Mouse (Mus musculus) c-Kit-negative CD71-positive TER-119-positive erythroid progenitor cells, embryonic 14.5 days (primary cell): ENCODE results near the gene Mypn.
A peak's percentile ranks its signal among the peaks of the same experiment; 100 is the strongest.

Source experiments
- DNase-seq: peaks from one replicate; pipeline ENCODE4 v3.0.0-alpha.2; 2013; ENCODE audit warnings: low read depth, low spot score

The Mypn gene

DNA sequence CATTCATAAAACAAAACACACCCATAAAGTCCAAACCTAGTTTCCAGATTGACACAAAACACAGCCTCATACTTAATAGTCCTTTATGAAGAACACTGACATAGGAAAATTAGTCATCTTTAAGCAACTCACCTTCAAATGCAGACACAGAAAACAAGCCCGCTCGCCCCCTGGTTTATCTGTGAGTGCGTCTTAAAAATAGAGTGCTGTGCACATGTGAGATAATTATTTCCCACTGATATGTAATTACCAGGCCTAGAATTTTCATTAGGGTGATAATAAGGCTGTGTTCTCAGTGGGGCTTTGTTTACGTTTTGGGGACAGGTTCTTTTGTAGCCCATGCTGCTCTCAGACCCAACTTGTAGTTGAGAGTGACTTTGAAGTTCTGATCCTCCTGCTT, 4.7 kb downstream of the Mypn start:
- no peak for DNase-seq

DNA sequence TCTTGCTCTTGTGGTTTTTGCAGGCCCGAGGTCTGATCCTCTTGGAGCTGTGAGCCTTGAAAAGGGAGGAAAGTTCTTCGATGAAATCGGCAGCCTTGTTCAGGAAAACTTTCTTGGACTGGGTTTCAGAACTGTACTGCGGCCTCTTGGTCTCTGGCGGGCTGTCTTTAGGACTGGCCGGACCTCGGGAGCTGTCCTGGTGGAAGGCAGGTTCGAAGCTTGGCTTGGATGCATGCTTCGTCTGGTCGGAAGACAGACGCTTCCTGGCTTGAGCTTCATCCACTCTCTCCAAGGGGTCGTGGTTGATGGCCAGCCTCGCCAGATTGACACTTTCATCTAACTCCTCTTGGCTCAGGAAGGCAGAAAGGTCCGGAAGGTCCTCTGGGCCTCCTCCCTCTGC, 11.0 kb downstream of the Mypn start:
- no peak for DNase-seq

DNA sequence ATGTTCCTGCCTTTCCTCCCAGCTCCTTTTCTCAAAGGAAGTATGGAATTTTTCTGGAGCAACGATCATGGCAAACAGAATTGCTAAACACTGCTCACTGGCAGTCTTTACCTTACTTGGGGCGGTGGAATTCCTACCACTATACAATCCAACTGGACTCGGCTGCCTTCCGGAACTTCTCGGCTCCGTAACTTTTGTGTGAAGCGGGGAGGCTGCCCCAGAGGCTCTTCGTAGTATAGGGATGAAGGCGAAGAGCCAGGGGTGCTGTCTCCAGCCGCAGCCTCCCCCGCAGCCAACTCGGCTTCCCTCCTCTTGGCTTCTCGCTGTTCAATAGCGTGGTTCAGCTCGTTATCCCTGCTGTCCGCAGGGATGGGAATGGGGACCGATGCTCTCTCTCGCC, 11.5 kb downstream of the Mypn start:
- no peak for DNase-seq

DNA sequence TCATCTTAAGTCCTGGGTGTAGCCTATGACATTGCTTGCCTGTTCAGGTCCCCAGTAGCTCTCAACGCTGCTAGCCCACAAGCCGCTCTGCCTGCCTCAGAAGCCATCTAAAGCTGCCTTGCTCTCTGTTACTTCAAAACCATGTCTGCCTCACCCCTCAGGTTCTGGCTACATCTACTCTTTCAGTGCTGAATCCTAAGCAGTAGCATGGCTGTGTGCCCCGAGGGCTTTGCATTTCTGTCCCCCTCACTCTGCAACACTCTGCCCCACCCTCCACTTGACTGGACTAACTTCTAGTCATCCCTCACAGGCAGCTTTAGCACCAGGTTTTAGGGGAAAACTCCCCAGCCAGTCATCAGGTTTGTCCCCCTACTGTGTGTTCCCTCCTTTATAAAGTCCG, 19.3 kb downstream of the Mypn start:
- no peak for DNase-seq

DNA sequence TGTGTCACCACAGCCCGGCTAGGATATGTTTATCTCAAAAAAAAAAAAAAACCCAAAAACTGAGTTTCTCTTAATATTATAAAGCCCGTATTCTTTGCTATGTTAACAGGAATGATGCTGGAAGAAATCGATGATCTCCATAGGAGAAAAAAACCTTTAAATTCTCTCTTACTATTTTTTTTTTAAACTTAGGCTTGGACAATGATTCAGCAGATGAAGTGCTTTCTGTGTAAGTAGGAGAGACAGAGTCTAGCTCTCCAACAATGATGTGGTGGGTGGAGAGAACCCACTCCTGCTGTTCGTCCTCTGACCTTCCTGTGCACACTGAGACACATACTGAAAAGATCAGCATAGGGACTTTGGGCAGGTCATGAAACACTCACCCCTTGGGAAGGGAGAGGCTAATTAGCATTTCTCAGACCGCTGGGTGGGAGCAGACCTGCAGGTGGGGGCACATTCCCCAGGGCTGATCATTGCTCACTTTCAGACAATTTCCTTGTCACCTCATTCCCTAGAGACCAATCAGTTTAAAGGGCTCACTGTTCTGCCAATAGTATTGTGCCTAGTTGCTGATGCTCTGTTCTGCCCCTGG, 21.5 kb downstream of the Mypn start:
- no peak for DNase-seq

DNA sequence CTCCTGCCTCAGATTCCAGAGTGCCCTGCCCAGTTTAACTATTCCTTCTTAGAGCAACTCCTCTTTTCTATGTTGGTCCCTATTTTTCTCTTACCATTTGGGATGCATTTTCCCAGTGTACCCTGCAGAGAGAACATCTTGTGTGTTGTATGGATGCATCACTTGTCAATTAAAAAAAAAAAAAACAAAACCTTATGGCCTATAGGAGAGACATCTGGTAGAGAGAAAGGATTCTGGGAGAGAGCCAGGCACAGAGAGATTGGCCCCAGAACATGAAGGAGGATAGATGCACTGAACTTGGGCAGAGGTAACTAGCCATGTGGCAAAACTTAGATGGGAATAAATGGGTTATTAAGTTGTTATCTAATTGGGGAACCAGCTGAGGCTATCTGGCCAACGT, 22.6 kb downstream of the Mypn start:
- no peak for DNase-seq

DNA sequence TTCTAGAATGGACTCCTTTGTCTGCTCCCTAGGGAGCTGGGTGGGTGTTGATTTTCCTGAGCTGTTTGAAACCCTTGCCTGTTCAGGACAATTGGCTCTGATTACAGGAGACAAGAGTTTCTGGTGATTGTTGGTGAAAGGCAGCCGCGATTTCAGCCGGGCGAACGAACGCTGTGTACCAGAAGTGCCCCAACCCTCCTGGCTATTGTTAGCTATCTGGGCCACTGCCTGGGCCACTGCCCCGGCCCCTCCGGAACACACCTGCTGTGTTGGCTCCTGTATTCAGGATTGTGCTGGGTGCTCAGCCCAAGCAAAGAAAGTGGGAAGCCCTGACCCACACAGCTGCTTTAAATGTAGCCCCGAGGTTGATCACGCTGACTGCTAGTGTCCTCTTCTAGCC, 24.2 kb downstream of the Mypn start:
- no peak for DNase-seq

DNA sequence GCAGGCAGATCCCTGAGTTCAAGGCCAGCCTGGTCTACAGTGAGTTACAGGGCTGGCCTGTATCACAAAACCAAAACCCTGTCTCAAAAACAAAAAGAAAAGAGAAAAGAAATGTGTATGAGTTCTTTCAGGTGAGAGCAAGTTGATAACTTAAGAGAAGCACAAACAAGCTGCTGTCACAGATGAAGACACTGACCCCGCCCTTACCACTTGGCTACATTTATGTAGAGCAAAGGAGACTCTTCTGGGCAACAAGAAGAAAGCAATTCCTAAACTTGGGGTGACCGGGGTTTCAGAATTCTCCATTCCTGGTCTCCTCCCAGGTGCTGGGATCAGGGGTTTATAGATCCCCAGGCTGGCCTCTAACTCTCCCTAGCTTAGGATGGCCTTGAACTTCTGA, 25.4 kb downstream of the Mypn start:
- DNase-seq = no peak

DNA sequence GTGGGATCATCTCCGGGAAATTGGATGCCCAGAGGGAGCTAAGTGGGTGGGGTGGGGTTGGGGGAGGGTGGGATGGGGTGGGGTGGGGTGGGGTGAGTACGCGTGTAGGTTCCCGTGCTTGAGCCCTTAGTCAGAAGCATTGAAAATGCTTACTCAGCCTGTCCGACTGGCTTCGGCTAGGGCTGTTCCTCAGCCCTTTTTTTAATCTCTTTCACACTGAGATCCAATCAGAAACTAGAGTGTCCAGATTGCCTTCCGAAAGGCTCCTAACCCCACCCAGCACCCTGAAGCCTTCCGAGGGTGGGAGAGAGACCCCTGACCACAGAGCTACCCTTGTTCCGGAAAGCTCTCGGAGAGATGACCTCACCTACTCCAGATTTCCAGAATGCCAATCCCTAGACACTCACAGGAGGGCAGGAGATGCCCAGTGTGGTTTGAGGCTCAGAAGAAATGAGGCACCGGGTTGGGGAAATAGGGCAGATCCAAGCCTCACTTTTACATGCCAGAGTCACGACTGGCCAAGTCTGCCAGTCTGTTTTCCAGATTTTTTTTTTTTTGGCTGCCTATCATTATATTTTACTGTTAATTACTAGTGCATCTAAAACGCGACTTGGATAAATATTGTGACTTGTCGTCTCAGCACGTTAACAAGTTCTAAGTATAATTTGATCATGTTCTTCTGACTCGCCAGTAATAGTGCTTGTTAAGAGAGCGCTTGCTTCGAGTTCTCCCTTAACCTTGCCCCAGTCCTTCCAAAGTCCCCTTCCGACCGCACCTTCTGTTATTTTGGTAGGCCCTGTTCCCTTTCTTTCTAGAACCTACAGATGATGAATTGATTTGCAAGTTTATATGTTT, 26.2 kb downstream of the Mypn start:
- no peak for DNase-seq

DNA sequence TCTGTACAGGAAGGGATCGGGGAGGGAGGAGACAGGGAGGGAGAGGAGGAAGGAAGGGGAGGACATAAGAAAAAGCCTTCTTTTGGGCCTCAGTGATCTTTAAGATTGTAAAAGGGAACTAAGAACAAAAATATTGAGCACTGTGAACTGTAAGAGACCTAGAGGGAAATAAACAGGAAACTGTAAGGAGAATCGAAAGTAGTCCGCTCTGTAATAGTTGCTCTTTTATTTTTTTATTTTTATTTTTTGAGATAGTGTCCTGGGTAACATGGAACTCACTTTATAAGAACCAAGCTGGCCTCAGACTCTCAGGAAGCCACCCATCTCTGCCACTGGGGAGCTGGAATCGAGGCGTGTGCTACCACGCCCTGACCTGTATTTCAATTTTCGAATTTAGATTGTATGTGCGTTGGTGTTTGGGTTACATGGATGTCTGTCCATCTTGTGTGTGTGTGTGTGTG, 27.3 kb downstream of the Mypn start:
- DNase-seq = no peak

DNA sequence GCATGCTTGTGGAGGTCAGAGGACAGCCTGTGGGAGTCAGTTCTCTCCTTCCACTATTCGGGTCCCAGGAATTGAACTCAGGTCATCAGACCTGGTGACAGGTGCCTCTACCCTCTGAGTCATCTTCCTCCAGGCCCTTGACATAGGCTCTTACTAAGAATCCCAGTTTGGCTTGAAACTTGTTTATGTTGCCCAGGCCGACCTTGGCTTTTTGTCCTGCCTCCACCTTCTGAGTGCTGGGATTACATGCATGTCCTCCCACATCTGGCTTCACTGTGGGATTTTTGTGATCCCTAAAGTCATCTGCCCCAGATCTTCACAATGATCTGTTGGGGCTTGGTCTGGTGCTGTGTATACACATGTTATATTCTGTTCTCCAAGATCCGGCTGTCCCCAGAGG, 31.7 kb downstream of the Mypn start:
- DNase-seq = no peak

DNA sequence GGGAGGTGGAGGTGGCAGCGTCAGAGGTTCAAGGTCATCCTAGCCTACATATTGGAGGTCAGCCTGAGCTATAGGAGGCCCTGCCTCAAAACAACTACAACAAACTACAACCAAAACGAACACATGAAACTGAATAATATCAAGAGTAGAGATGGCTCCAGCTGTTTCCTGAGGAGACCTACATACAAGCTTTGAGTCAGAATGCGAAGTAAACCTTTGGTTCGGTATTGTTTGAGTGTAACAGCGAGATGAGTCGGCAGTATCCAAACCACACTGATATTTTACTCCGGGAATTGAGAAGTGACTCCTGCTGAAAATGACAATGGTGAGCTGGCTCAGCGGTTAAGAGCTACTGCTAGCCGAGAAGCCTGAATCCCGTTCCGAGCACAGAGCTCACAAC, 34.2 kb downstream of the Mypn start:
- DNase-seq = no peak

DNA sequence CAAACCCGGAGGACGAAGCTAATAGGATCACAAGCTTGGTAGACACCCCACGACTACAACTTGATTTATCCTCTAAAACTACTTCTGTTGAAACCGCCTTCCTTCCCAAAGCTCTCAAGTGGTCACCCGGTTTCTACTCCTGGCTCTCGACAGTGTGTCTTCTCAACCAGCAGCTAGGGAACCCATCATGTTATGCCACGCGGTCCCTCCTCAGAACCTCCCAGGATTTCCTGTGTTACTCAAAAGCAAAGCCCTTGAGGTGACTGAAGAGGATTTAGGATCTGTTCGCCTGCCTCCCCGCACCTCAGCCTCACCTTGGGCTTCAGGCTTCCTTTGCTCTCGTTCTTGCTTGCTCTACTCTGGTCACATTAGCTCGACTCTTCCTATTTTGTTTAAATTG, 35.6 kb downstream of the Mypn start:
- DNase-seq = no peak

DNA sequence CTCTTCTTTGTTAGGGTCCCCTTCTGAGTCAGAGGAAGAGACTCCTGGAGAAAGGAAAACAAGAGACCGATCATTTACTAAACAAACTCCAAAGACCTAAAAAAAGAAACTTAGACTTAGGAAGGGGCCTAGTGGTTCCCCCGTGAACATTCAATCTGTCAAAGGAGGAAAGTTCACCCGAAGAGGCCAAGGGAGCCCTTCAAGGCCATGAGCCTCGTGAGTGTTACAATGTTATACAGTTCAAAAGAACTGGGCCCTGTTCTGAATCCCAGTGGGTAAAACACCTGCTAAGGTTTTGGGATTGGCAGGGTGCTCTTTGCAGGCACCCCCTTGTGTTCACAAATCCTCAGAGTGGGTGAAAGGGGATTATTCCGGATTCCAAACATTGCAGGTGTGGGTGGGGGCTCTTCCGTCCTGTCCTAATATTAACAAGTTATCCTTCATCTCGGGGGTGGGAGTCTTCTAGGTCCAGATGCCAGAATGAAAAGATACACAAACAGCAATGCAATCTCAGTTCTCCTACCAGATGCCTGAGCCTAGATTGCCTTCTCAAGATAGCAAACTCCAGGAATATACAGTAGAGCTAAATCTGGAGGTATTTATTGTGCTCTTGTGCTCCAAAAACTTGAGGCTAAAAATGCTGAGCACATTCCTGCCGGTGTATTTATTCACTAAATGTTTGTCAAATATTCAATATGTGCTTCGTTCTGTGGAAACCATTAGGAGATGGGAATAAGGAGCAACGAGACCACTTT, 36.3 kb downstream of the Mypn start:
- DNase-seq = no peak

DNA sequence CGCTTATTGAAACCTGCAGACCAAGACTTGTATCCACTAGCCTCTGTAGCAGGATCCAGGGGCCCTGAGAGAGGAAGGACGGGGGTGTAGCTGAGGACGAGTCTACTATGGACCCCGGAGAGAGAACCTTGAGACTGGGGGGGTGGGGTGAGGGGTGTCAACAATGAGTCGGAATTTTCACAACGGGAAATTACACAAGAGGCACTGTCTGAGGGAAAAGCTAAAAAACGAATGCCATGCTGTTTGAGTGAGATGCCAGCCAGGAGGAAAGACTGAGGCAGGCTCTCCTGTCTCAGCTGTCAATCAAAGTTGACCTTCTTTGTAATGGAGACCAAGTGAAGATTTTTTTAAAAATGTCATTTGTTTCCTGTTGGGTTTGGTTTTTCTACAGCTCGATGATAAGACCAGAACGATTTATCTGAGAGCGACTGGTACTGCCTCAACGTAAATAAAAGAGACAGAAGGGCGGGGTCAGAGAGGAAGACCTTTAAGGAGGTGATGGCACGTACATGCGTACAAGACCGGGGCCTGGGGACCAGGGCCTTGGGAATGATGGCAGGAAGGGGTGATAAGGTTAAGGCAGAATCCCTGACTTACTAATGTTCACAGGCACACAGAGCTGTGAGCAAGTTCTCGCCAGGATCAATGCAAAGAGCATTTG, 37.9 kb downstream of the Mypn start:
- no peak for DNase-seq

DNA sequence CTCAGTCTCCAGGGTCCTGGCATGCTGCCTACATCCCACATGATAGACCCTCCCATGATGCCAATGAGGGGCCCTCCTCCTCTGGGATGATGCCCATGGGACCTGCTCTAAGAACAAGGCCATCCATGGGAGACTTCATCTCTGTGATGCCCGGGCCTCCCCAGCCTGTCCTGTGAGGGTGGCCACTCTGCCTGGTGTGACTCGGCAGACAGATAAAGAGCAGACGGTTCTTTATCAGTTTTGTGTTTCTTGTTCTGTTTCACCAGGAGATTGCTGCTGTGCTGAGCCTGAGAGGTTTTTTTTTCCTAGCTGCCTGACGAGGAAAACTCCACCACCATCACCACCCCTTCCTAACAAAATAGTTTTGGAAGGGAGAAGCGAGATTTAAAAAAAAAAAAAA, 42.5 kb downstream of the Mypn start:
- DNase-seq = peak; percentile 9

DNA sequence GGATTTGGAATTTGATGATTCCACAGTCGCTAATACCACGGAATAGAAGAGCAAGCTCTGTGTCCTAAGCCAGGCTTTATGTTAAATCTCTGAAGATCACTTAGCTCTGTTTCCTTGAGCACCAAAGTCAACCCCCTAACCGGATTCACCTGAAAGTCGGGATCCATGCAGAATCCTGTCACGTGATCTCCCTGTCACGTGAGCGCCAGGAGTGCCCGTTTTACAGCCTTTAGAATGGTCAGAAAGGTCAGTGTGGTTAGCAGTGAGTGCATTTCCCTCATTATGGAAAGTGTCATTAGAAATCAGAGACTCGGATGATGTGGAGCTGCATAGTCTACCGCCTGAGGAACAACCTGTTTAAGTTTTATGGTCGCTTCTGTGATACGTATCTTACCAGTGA, 43.1 kb downstream of the Mypn start:
- DNase-seq = no peak

DNA sequence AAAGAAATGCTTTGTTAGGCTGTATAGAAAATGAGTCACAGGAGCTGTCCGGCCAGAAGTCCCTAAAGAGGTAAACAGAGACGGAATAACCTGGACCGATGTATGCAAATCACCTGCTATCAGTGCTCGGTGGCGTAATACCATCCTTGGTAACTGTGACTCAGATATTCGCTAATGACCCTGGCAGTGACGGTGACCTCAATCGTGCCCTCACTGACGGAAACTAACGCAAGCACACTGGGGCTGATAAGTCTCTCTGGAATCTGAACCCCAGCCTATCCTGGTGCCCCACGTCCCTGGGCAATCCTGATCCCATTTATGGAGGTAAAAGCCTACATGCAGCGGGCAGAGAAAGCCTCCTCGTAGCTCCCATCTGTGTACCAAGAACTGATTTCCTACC, 45.6 kb downstream of the Mypn start:
- DNase-seq = no peak

DNA sequence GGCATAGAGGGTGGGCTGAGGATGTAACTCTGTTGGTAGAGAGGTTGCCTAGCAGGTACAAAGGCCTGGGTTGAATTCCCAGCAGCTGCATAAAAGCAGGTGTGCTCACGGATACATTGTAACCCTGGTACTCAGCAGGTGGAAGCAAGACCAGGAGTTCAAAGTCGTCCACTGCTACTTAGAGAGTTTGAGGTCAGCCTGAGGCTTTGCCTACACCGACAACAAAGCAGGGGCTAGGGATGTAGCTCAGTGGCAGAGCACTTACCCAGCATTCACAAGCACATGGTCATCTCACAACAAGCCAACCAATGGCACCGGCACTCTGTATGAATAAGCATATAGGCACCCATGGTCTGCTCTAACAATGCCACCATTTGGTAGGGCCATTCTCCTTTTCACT, 46.3 kb downstream of the Mypn start:
- DNase-seq = no peak

DNA sequence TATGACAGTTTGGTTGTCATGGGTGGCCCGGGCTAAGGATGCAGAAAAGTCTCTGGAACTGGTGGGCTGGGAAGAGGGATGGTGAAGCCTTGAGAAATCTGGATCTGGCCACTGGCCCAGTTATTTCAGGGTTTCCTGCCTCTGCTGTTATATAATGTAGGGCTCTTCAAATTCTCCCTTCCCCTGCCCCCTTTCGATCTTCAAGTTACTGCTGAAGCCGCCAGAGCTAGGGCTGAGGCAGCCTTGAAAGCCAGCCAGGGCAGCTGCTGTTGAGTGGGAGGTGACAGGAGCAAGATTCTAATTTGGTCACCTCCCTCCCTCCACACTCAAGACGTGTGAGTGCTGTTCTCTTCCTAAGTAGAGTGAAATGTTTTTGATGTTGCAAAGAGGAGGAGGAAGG, 46.8 kb downstream of the Mypn start:
- DNase-seq = no peak

DNA sequence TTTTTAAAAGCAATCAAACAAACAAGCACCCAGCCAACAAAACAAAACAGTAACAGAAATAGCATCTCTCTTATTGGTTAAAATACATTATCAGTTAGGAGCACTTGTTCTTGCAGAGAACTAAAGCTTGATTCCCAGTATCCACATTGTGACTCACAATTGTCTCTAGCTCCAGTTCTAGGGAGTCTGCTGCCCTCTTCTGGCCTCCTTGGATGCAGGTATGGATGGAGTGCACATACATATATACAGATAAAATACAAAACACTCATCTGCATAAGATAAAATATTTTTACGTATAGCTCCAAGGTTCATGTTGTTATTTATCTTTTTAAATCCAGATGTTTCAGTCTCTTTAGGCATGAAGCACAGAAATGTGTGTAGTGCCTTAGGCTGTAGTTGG, 47.4 kb downstream of the Mypn start:
- DNase-seq = no peak

DNA sequence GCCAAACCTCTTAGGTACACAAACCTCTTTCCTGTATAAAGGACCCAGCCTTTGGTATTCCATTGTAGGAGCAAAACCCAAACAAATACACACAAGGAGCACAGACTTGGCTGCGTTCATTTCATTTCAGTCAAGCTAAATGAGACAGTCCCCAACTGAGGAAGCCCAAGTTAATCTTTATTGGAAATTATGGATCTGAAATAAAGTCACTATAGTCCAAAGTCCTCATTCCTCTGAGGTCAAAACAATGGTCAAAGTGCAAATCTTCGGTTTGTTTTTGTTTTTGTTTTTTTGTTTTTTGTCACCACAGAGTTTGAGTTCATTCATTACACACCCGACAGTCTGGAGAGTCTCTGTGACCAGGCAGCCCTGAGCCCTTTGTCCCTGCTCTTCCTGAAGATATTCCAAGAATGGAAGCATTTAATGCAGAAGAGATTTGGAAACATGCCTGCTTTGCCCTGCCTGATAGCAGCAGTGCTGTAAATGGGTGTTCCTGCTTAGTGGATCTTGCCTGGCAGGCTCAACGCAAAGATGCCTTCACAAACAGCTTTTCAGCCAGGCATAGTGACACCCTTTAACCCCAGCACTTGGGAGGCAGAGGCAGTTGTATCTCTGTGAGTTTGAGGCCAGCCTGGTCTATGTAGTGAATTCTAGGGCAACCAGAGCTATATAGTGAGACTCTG, 47.9 kb downstream of the Mypn start:
- no peak for DNase-seq
